Mouse (Mus musculus) monocyte, adult 5-6 weeks (primary cell): ENCODE data around the gene Patl2. TPM values are rescaled to one million over a fixed set of nuclear protein-coding genes. Genes with fewer than 3 reads are reported as not detected.
A peak's percentile ranks its signal among the peaks of the same experiment; 100 is the strongest.

Experiments used
- ATAC-seq: fragments of 153-309, 156-312 bp; replicated peaks from 2 replicates; pipeline ENCODE4 v1.8.0; 2017; ENCODE audit warnings: mild to moderate bottlenecking; ENCODE audit not compliant: low TSS enrichment, insufficient number of reproducible peaks, severe bottlenecking, poor library complexity, low FRiP score
- total RNA-seq: library from RNA; stranded (forward); fragments of 200-1000, 200-491, 200-594 nt; gene quantifications from 3 replicates; pipeline ENCODE4 v1.2.3, GENCODE M21; 2017

The Patl2 gene
- total RNA-seq, 1 experiment from 2014 or later, result not detected

GRCm38 (mm10) chr2:122149316-122149715 is 36.7 kb downstream of the Patl2 start:
- ATAC-seq, result no peak

- peak; percentile 24 for ATAC-seq
These were observed 37.6 kb downstream of the Patl2 start for GRCm38 (mm10) chr2:122148242-122148917.

GRCm38 (mm10) chr2:122147508-122148241 is 38.3 kb downstream of the Patl2 start, which contains the start of gene B2m:
Gene B2m (plus strand): TSS chr2:122147686.
- ATAC-seq, result peak; percentile 89

- ATAC-seq, result peak; percentile 36
These were observed 39.3 kb downstream of the Patl2 start for GRCm38 (mm10) chr2:122146687-122147086.

GRCm38 (mm10) chr2:122145756-122146155 is 40.2 kb downstream of the Patl2 start:
- ATAC-seq, result no peak

GRCm38 (mm10) chr2:122143111-122143510 is 42.9 kb downstream of the Patl2 start:
- ATAC-seq, result no peak

- ATAC-seq, result no peak
These were observed 44.5 kb downstream of the Patl2 start for GRCm38 (mm10) chr2:122141332-122141967.

GRCm38 (mm10) chr2:122140815-122141214 is 45.2 kb downstream of the Patl2 start:
- no peak for ATAC-seq

GRCm38 (mm10) chr2:122137839-122138465 is 48.0 kb downstream of the Patl2 start:
- no peak; the same call in 1 of the 2 replicates for ATAC-seq

- ATAC-seq, result no peak
These were observed 53.4 kb downstream of the Patl2 start for GRCm38 (mm10) chr2:122132618-122133017.

GRCm38 (mm10) chr2:122132078-122132477 is 53.9 kb downstream of the Patl2 start:
- ATAC-seq, result no peak

GRCm38 (mm10) chr2:122127635-122128034 is 58.4 kb downstream of the Patl2 start:
- no peak for ATAC-seq

- ATAC-seq, result no peak
These were observed 59.1 kb downstream of the Patl2 start for GRCm38 (mm10) chr2:122126765-122127347.

GRCm38 (mm10) chr2:122125680-122126572 is 60.1 kb downstream of the Patl2 start:
- ATAC-seq, result no peak

GRCm38 (mm10) chr2:122117961-122118958 is 67.7 kb downstream of the Patl2 start, which contains the start of gene Spg11:
Gene Spg11 (minus strand): TSS chr2:122118386.
- ATAC-seq, result peak; percentile 100

- ATAC-seq, result no peak
These were observed 69.1 kb downstream of the Patl2 start for GRCm38 (mm10) chr2:122116888-122117287.

- no peak for ATAC-seq
These were observed 76.3 kb downstream of the Patl2 start for GRCm38 (mm10) chr2:122109714-122110113.
